Mouse (Mus musculus) liver, adult (tissue): ENCODE data around the gene Brd2.

Source experiments
- GATA4 ChIP-seq: IDR thresholded peaks from 2 replicates; pipeline ENCODE4 v1.6.1; 2014; ENCODE audit warnings: mild to moderate bottlenecking, low read length; ENCODE audit not compliant: insufficient replicate concordance

The Brd2 gene

DNA sequence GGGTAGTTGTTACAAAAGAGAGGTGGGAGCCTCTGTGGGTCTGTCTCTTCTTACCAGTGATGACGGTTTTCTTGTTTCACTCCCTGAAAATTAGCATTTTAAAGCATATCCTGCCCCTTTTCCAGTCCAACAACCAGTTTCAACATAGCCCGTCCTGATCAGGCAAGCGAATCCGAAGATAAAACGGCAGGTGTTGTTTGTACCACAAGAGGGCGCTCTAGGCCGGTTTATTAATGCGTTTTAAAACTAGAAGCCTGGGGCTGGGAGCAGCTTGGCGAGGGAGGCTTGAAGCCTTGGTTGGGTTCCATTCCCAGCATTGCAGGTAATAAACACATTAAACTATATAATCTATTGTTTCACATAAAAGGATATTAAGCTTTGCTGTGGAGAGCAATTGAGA, 44.9 kb downstream of the Brd2 start:
- TF ChIP-seq GATA4, result no peak

DNA sequence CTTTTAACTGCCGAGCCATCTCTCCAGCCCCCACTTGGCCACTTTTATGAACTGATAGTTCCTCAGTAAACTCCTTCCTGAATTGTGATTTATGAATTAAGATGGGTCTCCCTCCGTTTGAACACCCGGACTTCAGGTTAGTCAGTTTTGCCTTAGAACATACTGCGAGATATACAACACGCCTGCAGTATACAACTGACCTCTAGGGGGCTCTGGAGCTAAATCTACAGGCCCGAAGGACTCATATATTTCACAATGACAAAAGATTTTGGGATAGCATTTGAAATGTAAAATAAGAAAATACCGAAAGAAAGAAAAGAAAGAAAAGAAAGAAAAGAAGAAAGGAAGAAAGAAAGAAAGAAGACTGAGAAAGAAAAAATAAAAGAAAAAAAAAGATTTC, 47.2 kb downstream of the Brd2 start:
- no peak for TF ChIP-seq GATA4

DNA sequence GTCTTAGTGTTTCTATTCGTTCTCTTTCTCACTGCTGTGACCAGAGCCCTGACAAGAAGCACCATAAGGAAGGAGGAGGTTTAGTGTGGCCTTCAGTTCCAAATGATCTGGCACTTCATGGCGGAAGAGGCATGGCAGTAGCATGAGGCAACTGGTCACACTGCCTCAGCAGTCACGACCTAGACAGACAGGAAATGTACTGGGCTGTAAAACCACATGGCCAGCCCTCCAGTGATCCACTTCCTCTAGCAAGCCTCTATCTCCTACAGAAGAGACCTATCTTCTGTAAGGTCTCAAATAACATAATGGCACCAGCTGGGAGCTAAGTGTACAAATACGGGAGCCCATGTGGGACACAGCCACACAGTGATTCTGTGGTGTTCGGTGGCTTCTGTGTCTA, 50.3 kb downstream of the Brd2 start:
- no peak for TF ChIP-seq GATA4

DNA sequence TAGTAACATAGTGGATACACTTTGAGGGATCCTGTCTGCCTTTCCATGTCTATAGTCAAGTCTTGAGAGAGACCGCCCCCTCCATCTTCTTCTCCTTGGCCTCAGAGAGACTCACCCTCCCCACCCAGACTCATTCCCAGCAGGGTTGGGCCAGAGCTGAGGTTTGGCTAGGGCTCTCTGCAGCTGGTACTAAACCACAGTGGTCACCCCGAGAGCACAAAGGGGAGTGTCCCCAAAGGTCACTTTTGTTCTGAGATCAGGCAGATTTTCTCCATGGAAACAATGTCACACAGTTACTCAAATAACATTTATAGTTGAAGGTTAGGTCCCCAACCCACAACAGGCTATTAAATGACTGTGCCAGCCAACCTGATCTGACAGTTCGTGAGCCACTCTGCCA, 53.6 kb downstream of the Brd2 start:
- TF ChIP-seq GATA4, result no peak
